Mouse (Mus musculus): ENCODE measurements around the gene Gaa.

Gene Gaa

DNA sequence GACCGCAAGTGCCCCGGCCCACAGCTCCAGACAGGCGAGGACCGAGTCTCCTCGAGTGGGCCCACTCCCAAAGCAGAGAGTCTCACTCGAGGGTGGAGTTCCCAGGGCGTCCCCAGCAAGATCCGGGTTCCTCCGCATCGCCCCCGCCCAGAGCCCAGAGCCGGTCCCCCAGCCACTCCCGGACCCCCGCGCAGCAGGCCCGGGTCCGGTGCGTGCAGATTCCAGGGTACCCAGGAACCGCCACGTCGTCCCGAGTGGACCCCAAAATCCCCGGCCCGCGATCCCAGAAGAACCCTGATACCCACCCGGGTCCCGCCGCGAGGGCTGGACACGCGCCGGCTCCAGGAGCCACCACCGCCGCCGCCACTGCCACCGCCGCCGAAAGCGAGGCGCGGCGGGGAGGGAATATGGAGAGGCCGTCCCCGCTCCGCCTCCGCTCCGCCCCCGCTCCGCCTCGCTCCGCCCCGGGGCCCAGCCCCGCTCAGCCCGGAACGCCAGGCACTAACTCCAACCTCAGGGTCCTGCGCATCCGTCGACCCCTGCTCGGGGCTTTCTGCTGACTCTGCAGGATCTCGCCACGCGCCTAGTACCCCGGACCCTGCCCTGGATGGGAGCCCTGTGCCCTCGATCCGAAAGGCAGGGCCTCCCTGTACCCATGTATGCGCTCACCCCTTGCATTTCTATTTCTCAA lies 39.5 kb upstream of the Gaa start, which contains the start of the genes Tbc1d16 and Ccdc40:
Gene Tbc1d16, minus strand, starts transcription at position 409 of the 691 bp plus-strand sequence.
Gene Ccdc40, plus strand, starts transcription at position 482 of the 691 bp plus-strand sequence.
- no peaks in the 10 kb centered on the region for H3K9me3 ChIP-seq (ENCODE audit: low read length)
- no peak for TF ChIP-seq POU5F1 (IDR thresholded peaks at IDR 0.05; ENCODE audit: borderline replicate concordance, low read length)
- TF ChIP-seq CTCF (conservative IDR thresholded peaks at IDR 0.05; ENCODE audit: low read length), result no peak
- no peak for TF ChIP-seq NANOG (IDR thresholded peaks at IDR 0.05; ENCODE audit: borderline replicate concordance, low read length)
- H3K4me3 ChIP-seq (replicated peaks; ENCODE audit: low read length), result peak within 1 kb of the TSS; percentile 90
- H3K36me3 ChIP-seq (ENCODE audit: insufficient read depth, low read length), result no peaks in the 10 kb centered on the region
- peaks cover 39% of the 10 kb centered on the region for H3K4me1 ChIP-seq (replicated peaks; ENCODE audit: low read depth, low read length)
- H3K27me3 ChIP-seq (ENCODE audit: insufficient read depth, low read length), result peaks cover 81% of the 10 kb centered on the region

DNA sequence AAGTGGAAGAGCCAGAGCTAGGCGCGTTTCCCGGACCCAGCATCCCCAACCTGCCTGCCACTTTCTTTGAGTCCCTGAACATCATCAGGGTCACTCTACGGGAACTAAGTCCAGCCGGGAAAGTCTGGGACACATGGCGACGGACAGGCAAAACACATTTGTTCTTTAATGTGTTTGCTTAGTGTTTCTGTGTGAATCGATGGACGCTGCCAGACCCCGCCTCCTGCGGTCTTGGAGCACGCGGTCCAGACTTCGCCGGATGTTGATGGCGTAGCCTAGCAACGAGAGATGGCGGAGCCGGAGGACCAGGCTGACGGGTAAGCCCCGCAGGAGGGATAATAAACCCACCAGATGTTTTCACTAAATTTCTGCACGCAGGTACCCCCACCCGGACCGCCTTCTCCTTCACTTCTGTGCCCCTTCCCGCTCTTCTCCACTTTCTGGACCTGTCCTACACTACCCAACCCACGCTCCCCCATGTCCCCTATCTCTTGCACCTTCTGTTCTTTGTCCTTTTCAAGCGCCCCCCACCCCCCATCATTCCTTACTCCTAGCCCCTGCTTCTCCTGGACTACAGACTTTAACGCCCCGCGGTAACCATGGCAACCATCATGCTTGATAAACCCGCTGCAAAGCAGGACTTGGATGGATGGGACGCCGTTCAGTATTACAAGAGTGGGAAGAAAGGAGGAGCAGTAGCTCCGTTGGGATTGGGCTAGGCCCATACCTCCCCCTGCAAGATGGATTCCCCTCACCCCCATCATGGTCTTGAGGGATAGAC lies 38.7 kb upstream of the Gaa start:
- no peak for TF ChIP-seq NANOG (IDR thresholded peaks at IDR 0.05; ENCODE audit: borderline replicate concordance, low read length)
- TF ChIP-seq CTCF (conservative IDR thresholded peaks at IDR 0.05; ENCODE audit: low read length), result no peak
- no peak for TF ChIP-seq POU5F1 (IDR thresholded peaks at IDR 0.05; ENCODE audit: borderline replicate concordance, low read length)
- peak overlapping the region; percentile 90 for H3K4me3 ChIP-seq (replicated peaks; ENCODE audit: low read length)
- no peaks in the 10 kb centered on the region for H3K9me3 ChIP-seq (ENCODE audit: low read length)
- H3K4me1 ChIP-seq (replicated peaks; ENCODE audit: low read depth, low read length), result peaks cover 31% of the 10 kb centered on the region
- peaks cover 74% of the 10 kb centered on the region for H3K27me3 ChIP-seq (ENCODE audit: insufficient read depth, low read length)
- no peaks in the 10 kb centered on the region for H3K36me3 ChIP-seq (ENCODE audit: insufficient read depth, low read length)

DNA sequence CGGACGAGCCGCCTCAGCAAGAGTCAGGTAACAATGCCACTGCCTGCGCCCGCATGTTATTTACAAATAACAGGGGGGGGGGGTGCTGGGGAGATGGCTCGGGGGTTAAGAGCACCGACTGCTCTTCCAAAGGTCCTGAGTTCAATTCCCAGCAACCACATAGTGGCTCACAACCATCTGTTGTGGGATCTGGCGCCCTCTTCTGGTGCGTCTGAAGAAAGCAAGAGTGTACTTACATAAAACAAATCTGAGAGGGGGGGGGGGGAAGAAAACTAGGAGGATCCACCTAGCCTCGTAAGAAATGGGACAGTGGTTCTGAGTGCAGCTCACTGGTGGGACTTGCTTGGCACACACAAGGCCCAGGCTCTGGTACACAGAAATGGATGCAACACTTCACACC lies 32.9 kb upstream of the Gaa start:
- H3K36me3 ChIP-seq (ENCODE audit: insufficient read depth, low read length), result no peaks in the 10 kb centered on the region
- H3K27me3 ChIP-seq (ENCODE audit: insufficient read depth, low read length), result peaks cover 36% of the 10 kb centered on the region
- H3K4me1 ChIP-seq (replicated peaks; ENCODE audit: low read depth, low read length), result peaks cover 48% of the 10 kb centered on the region
- no peak overlapping the region for H3K4me3 ChIP-seq (replicated peaks; ENCODE audit: low read length)
- no peaks in the 10 kb centered on the region for H3K9me3 ChIP-seq (ENCODE audit: low read length)
- TF ChIP-seq POU5F1 (IDR thresholded peaks at IDR 0.05; ENCODE audit: borderline replicate concordance, low read length), result no peak
- TF ChIP-seq NANOG (IDR thresholded peaks at IDR 0.05; ENCODE audit: borderline replicate concordance, low read length), result no peak
- TF ChIP-seq CTCF (conservative IDR thresholded peaks at IDR 0.05; ENCODE audit: low read length), result peak; percentile 42

DNA sequence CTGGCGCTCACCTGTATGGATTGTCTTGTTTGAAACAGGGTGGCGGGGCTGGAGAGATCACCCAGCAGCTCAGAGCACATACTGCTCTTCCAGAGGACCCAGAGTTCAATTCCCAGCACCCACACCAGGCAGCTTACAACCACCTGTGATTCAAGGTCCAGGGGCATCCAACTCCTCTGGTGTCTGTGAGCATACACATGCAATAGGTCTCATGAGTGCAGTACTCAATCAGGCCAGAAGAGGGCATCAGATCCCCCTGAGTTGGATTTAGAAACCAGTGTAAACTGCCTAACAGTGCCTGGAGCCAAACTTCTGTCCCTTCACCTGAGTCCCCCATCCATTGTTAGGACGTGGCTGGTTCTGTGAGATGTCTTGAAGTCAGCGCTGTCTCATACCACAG lies 32.1 kb upstream of the Gaa start:
- H3K27me3 ChIP-seq (ENCODE audit: insufficient read depth, low read length), result peaks cover 35% of the 10 kb centered on the region
- TF ChIP-seq CTCF (conservative IDR thresholded peaks at IDR 0.05; ENCODE audit: low read length) (peak; percentile 92), POU5F1 (IDR thresholded peaks at IDR 0.05; ENCODE audit: borderline replicate concordance, low read length) (no peak)
- peaks cover 56% of the 10 kb centered on the region for H3K4me1 ChIP-seq (replicated peaks; ENCODE audit: low read depth, low read length)
- no peaks in the 10 kb centered on the region for H3K36me3 ChIP-seq (ENCODE audit: insufficient read depth, low read length)
- no peaks in the 10 kb centered on the region for H3K9me3 ChIP-seq (ENCODE audit: low read length)
- H3K4me3 ChIP-seq (replicated peaks; ENCODE audit: low read length), result no peak overlapping the region

DNA sequence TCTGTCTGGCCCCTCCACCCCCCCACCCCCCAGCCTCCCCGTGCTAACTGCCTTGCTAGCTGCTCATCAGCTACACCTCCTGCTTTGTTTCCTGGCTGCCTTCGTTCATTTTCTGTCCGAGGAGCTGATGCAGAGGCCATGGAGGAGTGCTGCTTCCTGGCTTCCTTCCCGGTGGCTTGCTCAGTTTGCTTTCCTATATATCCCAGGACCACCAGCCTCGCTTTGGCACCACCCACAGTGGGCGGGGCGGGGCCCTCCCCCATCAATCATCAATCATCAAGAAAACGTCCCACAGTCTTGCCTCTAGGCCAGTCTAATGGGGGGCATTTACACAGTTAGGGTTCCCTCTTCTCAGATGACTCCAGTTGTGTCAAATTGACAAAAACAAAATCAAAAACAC lies 31.3 kb upstream of the Gaa start:
- Histone ChIP-seq H3K4me1 (replicated peaks; ENCODE audit: low read depth, low read length) (peaks cover 57% of the 10 kb centered on the region), H3K36me3 (ENCODE audit: insufficient read depth, low read length) (no peaks in the 10 kb centered on the region), H3K4me3 (replicated peaks; ENCODE audit: low read length) (peak overlapping the region; percentile 35; the same call in 1 of the 2 replicates), H3K27me3 (ENCODE audit: insufficient read depth, low read length) (peaks cover 29% of the 10 kb centered on the region), H3K9me3 (ENCODE audit: low read length) (no peaks in the 10 kb centered on the region)
- TF ChIP-seq POU5F1 (IDR thresholded peaks at IDR 0.05; ENCODE audit: borderline replicate concordance, low read length) (no peak), NANOG (IDR thresholded peaks at IDR 0.05; ENCODE audit: borderline replicate concordance, low read length) (no peak), CTCF (conservative IDR thresholded peaks at IDR 0.05; ENCODE audit: low read length) (no peak)

DNA sequence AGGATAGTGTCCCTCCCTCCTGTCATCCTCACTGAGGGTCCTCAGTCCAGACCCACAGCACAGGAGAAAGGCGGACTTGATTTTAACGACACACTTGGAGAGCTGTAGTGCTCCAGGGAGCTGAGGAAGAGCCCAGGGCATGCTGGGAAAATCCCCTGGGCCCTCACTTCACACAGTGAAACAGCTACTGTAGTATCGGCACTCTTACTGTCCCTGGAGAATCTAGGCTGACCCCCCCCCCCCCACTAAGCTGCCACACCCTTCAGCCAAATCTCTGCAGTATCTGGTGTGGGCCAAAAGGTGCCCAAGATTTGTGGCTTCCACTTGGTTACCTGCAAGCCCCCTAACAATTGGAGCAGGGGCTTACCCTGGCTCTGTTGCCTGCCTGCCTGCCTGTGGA lies 30.7 kb upstream of the Gaa start:
- no peak overlapping the region for H3K4me3 ChIP-seq (replicated peaks; ENCODE audit: low read length)
- peaks cover 59% of the 10 kb centered on the region for H3K4me1 ChIP-seq (replicated peaks; ENCODE audit: low read depth, low read length)
- no peak for TF ChIP-seq POU5F1 (IDR thresholded peaks at IDR 0.05; ENCODE audit: borderline replicate concordance, low read length)
- no peak for TF ChIP-seq NANOG (IDR thresholded peaks at IDR 0.05; ENCODE audit: borderline replicate concordance, low read length)
- TF ChIP-seq CTCF (conservative IDR thresholded peaks at IDR 0.05; ENCODE audit: low read length), result no peak
- H3K36me3 ChIP-seq (ENCODE audit: insufficient read depth, low read length), result no peaks in the 10 kb centered on the region
- no peaks in the 10 kb centered on the region for H3K9me3 ChIP-seq (ENCODE audit: low read length)
- peaks cover 28% of the 10 kb centered on the region for H3K27me3 ChIP-seq (ENCODE audit: insufficient read depth, low read length)

DNA sequence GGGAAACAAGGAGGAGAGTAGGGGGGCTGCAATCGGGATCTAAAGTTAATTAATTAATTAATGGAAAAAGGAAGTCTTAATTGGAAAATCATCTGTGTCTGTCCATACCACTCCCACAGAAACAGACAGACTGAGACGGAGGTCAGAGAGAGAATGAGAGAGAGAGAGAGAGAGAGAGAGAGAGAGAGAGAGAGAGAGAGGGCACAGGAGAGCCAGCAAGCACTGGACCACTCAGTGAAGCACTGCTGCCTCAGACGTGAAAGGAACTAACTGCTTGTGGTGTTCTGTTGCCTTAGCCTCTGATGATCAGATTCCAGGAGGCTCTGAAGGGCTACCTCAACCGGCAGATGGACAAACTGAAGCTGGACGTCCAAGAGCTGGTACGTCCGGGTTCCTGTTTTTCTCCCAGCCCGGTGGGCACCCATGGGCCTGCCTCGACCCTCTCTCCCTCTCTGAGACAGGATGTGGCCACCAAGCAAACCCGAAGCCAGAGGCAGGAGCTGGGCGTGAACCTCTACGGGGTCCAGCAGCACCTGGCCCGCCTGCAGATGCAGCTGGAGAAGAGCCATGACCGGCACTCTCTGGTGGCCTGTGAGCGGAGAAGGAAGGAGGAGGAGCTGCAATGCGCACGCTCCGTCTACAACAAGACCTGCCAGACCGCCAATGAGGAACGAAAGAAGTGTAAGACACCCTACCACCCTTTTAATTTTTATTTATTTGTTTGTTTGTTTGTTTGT lies 30.0 kb upstream of the Gaa start:
- peaks cover 31% of the 10 kb centered on the region for H3K27me3 ChIP-seq (ENCODE audit: insufficient read depth, low read length)
- TF ChIP-seq NANOG (IDR thresholded peaks at IDR 0.05; ENCODE audit: borderline replicate concordance, low read length) (no peak), CTCF (conservative IDR thresholded peaks at IDR 0.05; ENCODE audit: low read length) (no peak), POU5F1 (IDR thresholded peaks at IDR 0.05; ENCODE audit: borderline replicate concordance, low read length) (no peak)
- peaks cover 67% of the 10 kb centered on the region for H3K4me1 ChIP-seq (replicated peaks; ENCODE audit: low read depth, low read length)
- H3K9me3 ChIP-seq (ENCODE audit: low read length), result no peaks in the 10 kb centered on the region
- peak overlapping the region; percentile 69 for H3K4me3 ChIP-seq (replicated peaks; ENCODE audit: low read length)
- H3K36me3 ChIP-seq (ENCODE audit: insufficient read depth, low read length), result no peaks in the 10 kb centered on the region

DNA sequence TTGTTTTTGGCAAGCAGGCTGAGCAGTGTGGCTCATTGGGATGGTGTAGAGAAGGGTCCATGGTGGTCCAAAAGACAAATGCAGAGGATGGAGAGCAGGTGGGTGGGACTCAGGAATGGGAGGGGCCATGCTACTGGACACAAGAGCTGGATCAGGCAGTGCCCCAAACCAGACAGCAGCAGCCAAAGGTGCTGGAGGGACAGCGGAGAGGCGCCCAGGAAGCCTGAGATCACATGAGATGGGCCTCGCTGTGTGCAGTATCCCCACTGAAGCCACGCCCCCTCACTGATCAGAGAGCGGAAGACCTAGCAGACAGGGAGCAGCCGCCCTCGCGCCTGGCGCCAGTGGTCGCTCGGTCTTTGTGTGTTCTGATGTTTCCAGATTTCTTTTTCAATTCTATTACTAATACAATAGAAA lies 29.4 kb upstream of the Gaa start:
- TF ChIP-seq POU5F1 (IDR thresholded peaks at IDR 0.05; ENCODE audit: borderline replicate concordance, low read length) (no peak), CTCF (conservative IDR thresholded peaks at IDR 0.05; ENCODE audit: low read length) (no peak), NANOG (IDR thresholded peaks at IDR 0.05; ENCODE audit: borderline replicate concordance, low read length) (no peak)
- H3K4me3 ChIP-seq (replicated peaks; ENCODE audit: low read length), result peak overlapping the region; percentile 69
- no peaks in the 10 kb centered on the region for H3K9me3 ChIP-seq (ENCODE audit: low read length)
- H3K4me1 ChIP-seq (replicated peaks; ENCODE audit: low read depth, low read length), result peaks cover 72% of the 10 kb centered on the region
- peaks cover 37% of the 10 kb centered on the region for H3K27me3 ChIP-seq (ENCODE audit: insufficient read depth, low read length)
- H3K36me3 ChIP-seq (ENCODE audit: insufficient read depth, low read length), result no peaks in the 10 kb centered on the region

Data from E14TG2a.4 (cell line).